Mouse (Mus musculus) layer of hippocampus, adult 8-10 months (tissue): ENCODE measurements around the gene Lingo2. TPM values are rescaled to one million over a fixed set of nuclear protein-coding genes. Genes with fewer than 3 reads are reported as not detected.

ENCODE experiments used
- DNase-seq, 2 experiments: peaks; one replicate each; pipeline ENCODE4 v3.0.0; 2022; ENCODE audit warnings: low spot score in 2 of 2
- total RNA-seq, 4 experiments: library from RNA; stranded (reverse); gene quantifications; 2 replicates each; pipeline ENCODE4 v1.2.4; 2022

Gene Lingo2
- total RNA-seq, 4 experiments from 2014 or later, result 34.7 to 45.1 (median 39.0) TPM

- DNase-seq, result no peak
Observed at GRCm38 (mm10) chr4:35846518-35846917, 1105.0 kb downstream of the Lingo2 start.

- peak; percentile 17 to 37 for DNase-seq
Observed at GRCm38 (mm10) chr4:35845140-35845539, 1106.4 kb downstream of the Lingo2 start.

GRCm38 (mm10) chr4:35844518-35844917 is 1107.0 kb downstream of the Lingo2 start:
- no peak for DNase-seq

GRCm38 (mm10) chr4:35823322-35823870 is 1128.2 kb downstream of the Lingo2 start:
- DNase-seq, result no peak

- peak; percentile 34 to 70 for DNase-seq
Observed at GRCm38 (mm10) chr4:35820701-35821100, 1130.8 kb downstream of the Lingo2 start.

- DNase-seq, result no peak
Observed at GRCm38 (mm10) chr4:35814698-35815097, 1136.8 kb downstream of the Lingo2 start.

- DNase-seq, result no peak
Observed at GRCm38 (mm10) chr4:35807497-35808210, 1143.9 kb downstream of the Lingo2 start.

- DNase-seq, result no peak
Observed at GRCm38 (mm10) chr4:35806881-35807464, 1144.6 kb downstream of the Lingo2 start.

- no peak for DNase-seq
Observed at GRCm38 (mm10) chr4:35784255-35784921, 1167.2 kb downstream of the Lingo2 start.

- DNase-seq, result no peak
Observed at GRCm38 (mm10) chr4:35770810-35771209, 1180.7 kb downstream of the Lingo2 start.

GRCm38 (mm10) chr4:35766905-35767304 is 1184.6 kb downstream of the Lingo2 start:
- no peak for DNase-seq

- DNase-seq, result no peak
Observed at GRCm38 (mm10) chr4:35761181-35761580, 1190.4 kb downstream of the Lingo2 start.

- DNase-seq, result no peak
Observed at GRCm38 (mm10) chr4:35752121-35752860, 1199.3 kb downstream of the Lingo2 start.

- no peak for DNase-seq
Observed at GRCm38 (mm10) chr4:35746693-35747092, 1204.9 kb downstream of the Lingo2 start.

- no peak for DNase-seq
Observed at GRCm38 (mm10) chr4:35724774-35725173, 1226.8 kb downstream of the Lingo2 start.

- DNase-seq, result no peak
Observed at GRCm38 (mm10) chr4:35704126-35704525, 1247.4 kb downstream of the Lingo2 start.

GRCm38 (mm10) chr4:35702661-35703060 is 1248.9 kb downstream of the Lingo2 start:
- DNase-seq, result no peak

GRCm38 (mm10) chr4:35695137-35695522 is 1256.4 kb downstream of the Lingo2 start:
- no peak for DNase-seq

GRCm38 (mm10) chr4:35694360-35695136 is 1257.0 kb downstream of the Lingo2 start:
- no peak for DNase-seq

- DNase-seq, result no peak
Observed at GRCm38 (mm10) chr4:35690521-35690920, 1261.0 kb downstream of the Lingo2 start.
